Mouse (Mus musculus) limb, embryonic 15.5 days (tissue): ENCODE data around the gene Pcp4. TPM values are rescaled to one million over a fixed set of nuclear protein-coding genes. Genes with fewer than 3 reads are reported as not detected.

ENCODE experiments used
- polyA plus RNA-seq: library from polyadenylated mRNA; unstranded; fragments of >200 nt; fragmentation: Nextera tagmentation; extraction: Ambion mirVana; gene quantifications from 2 replicates; pipeline ENCODE4 v1.2.1, GENCODE M21; 2015

The Pcp4 gene
- polyA plus RNA-seq, 1 experiment from 2014 or later, result 10.8 TPM

Other genes starting within 250 kb of the Pcp4 start
- 0.10 and 0.42 TPM in 2 replicates for gene B3galt5, start 231.8 kb upstream of the Pcp4 start, polyA plus RNA-seq
- 0.15 and 0.31 TPM in 2 replicates for gene Itgb2l, start 24.0 kb upstream of the Pcp4 start, polyA plus RNA-seq